In the genomic region with DNA sequence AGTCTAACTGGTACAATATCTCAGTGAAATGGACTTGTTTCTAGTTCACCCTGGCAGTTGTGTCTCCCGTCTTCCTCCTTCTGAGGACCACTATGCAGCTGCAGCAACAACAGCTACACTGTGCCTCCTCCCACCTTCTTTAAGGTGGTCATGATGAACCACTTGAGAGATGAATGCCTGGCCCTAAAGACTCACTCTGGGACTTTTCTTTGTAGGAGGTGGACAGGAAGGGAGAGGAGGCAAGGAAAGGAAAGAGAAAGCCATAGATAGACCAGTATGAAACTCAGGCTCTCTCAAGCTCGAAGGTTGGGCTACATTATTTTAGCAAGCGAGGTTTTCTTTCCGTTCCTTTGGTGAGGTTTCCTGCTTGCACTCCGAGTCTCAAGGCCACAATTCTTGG, we compare ENCODE assay signal across 22 mouse cellular contexts.
DNase-seq lines count a peak whose midpoint lies in the region; ATAC-seq lines count a peak whose summit lies in the region.
"Had no signal": no experiment of that assay in that cellular context is flagged by ENCODE, and none has a peak within 500 bp of the region (broad histone marks: within the 10 kb centered on the region; RNA-seq: fewer than 3 reads in every experiment).

No protein-coding gene starts in this region.

- WGBS in macrophage (ENCODE audit: missing documents), result 34% methylated on average over 5 of the region's 5 CpGs
- 90% methylated on average over 5 of the region's 5 CpGs for WGBS in forebrain, embryonic 14.5 days

- peak; percentile 10 for ATAC-seq in CD4-positive, CD25-positive, alpha-beta regulatory T cell, adult 4 months
- no peak for ATAC-seq in forebrain, embryonic 14.5 days
- ATAC-seq: intestine, embryonic 15.5 days had no signal

- H3K9me3 ChIP-seq in forebrain, embryonic 14.5 days (replicated peaks; ENCODE audit: control insufficient read depth, low read length), result no peaks in the 10 kb centered on the region
- H3K9me3 ChIP-seq: embryonic facial prominence, embryonic 12.5 days; heart, embryonic 15.5 days; intestine, embryonic 15.5 days; limb, embryonic 13.5 days; liver, embryonic 13.5 days had no signal

- H3K9ac ChIP-seq in forebrain, embryonic 14.5 days (ENCODE audit: low read length), result no peak overlapping the region
- H3K9ac ChIP-seq: embryonic facial prominence, embryonic 12.5 days; heart, embryonic 15.5 days; hindbrain, embryonic 14.5 days; intestine, embryonic 15.5 days; limb, embryonic 13.5 days; liver, embryonic 13.5 days; lung, embryonic 14.5 days had no signal

- H3K4me3 ChIP-seq in macrophage (ENCODE audit: inconsistent target), result no peak overlapping the region
- no peak overlapping the region for H3K4me3 ChIP-seq in forebrain, embryonic 14.5 days (ENCODE audit: low read depth, low read length)
- H3K4me3 ChIP-seq: embryonic facial prominence, embryonic 12.5 days; heart, embryonic 15.5 days; intestine, embryonic 15.5 days; limb, embryonic 13.5 days; liver, embryonic 13.5 days had no signal

- no peak overlapping the region for H3K4me2 ChIP-seq in forebrain, embryonic 14.5 days (ENCODE audit: low read length)
- H3K4me2 ChIP-seq: embryonic facial prominence, embryonic 12.5 days; heart, embryonic 15.5 days; hindbrain, embryonic 14.5 days; intestine, embryonic 15.5 days; limb, embryonic 13.5 days; liver, embryonic 13.5 days; lung, embryonic 14.5 days had no signal

- no peaks in the 10 kb centered on the region for H3K36me3 ChIP-seq in macrophage (ENCODE audit: inconsistent target)
- H3K36me3 ChIP-seq in forebrain, embryonic 14.5 days (ENCODE audit: control insufficient read depth, insufficient read depth, low read length), result no peaks in the 10 kb centered on the region
- H3K36me3 ChIP-seq: embryonic facial prominence, embryonic 12.5 days; heart, embryonic 15.5 days; intestine, embryonic 15.5 days; limb, embryonic 13.5 days; liver, embryonic 13.5 days had no signal

- no peaks in the 10 kb centered on the region for H3K79me2 ChIP-seq in macrophage (ENCODE audit: inconsistent target)

- no peaks in the 10 kb centered on the region for H3K4me1 ChIP-seq in forebrain, embryonic 14.5 days (ENCODE audit: control insufficient read depth, insufficient read depth, low read length)
- H3K4me1 ChIP-seq: embryonic facial prominence, embryonic 12.5 days; heart, embryonic 15.5 days; intestine, embryonic 15.5 days; limb, embryonic 13.5 days had no signal

- H3K27ac ChIP-seq in macrophage, result peak overlapping the region; percentile 80
- H3K27ac ChIP-seq in forebrain, embryonic 14.5 days (ENCODE audit: low read depth, low read length), result no peak overlapping the region
- H3K27ac ChIP-seq: embryonic facial prominence, embryonic 12.5 days; heart, embryonic 15.5 days; hindbrain, embryonic 14.5 days; intestine, embryonic 15.5 days; limb, embryonic 13.5 days; liver, embryonic 13.5 days had no signal

- H3K27me3 ChIP-seq in forebrain, embryonic 14.5 days (replicated peaks; ENCODE audit: control insufficient read depth, insufficient read depth, low read length), result no peaks in the 10 kb centered on the region
- H3K27me3 ChIP-seq: embryonic facial prominence, embryonic 12.5 days; heart, embryonic 15.5 days; intestine, embryonic 15.5 days; limb, embryonic 13.5 days; liver, embryonic 13.5 days had no signal

- DNase-seq in 416B (ENCODE audit: low read depth), result peak; percentile 62
- DNase-seq in thymus, postnatal 14 days, result peak; percentile 33
- no peak for DNase-seq in forebrain, embryonic 14.5 days (ENCODE audit: low spot score)
- DNase-seq in cerebellum, adult 9-10 months, result no peak
- DNase-seq in kidney, postnatal 4 days, result no peak
- DNase-seq: adrenal gland, postnatal 36 days; B cell, adult 2 months; cerebellum, postnatal 10 days; gastrocnemius, postnatal 36 days; heart, postnatal 36 days; kidney, adult 8-10 months; kidney, postnatal 14 days; layer of hippocampus, postnatal 36 days; liver, embryonic 13.5 days had no signal

Comparison
In these comparisons a context has a peak if more than half of its experiments do, and no peak if none do; other contexts are left out.
1. DNase-seq: peak in 416B (single experiment) and thymus, postnatal 14 days (single experiment); none in forebrain, embryonic 14.5 days (single experiment), cerebellum, adult 9-10 months (single experiment) and kidney, postnatal 4 days (0 of 2).